Mouse (Mus musculus): ENCODE data around the gene Cdk5rap3. TPM values are rescaled to one million over a fixed set of nuclear protein-coding genes. Genes with fewer than 3 reads are reported as not detected.
A peak's percentile ranks its signal among the peaks of the same experiment; 100 is the strongest.

Cdk5rap3 gene
- total RNA-seq, 2 experiments from 2014 or later, result 34.6 to 35.6 TPM

- DNase-seq, result no peak
Observed at GRCm38 (mm10) chr11:96933562-96934276, 17.4 kb upstream of the Cdk5rap3 start.

- DNase-seq, result peak; percentile 40
Observed at GRCm38 (mm10) chr11:96931327-96932062, 15.2 kb upstream of the Cdk5rap3 start.

DNA sequence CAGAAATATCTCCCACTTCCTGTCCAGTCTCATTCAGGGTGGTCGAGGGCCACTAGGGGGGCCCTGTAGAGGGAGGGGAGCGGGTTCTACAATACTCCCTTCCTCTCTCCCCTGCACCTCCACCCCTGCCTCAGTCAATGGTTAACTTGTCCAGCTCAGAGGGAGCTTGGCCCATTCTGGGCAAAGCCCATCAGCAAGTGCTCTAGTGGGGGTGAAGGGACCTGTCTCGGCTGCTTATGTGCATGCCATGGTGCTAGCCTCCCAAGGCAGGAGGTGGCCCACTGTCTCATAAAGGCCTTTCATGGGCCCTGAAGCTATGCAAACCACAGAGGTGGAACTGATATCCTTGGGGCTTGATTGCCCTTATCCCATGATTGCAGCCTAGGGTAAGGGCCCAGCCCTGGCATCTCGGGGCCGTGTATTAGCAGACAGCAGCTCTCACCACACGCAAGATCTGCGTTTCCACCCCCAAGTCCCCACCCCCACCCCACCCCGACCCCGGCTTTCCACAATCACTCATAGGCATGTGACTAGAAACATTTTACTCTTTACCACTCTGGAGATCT, 13.6 kb upstream of the Cdk5rap3 start:
- DNase-seq, result no peak

DNA sequence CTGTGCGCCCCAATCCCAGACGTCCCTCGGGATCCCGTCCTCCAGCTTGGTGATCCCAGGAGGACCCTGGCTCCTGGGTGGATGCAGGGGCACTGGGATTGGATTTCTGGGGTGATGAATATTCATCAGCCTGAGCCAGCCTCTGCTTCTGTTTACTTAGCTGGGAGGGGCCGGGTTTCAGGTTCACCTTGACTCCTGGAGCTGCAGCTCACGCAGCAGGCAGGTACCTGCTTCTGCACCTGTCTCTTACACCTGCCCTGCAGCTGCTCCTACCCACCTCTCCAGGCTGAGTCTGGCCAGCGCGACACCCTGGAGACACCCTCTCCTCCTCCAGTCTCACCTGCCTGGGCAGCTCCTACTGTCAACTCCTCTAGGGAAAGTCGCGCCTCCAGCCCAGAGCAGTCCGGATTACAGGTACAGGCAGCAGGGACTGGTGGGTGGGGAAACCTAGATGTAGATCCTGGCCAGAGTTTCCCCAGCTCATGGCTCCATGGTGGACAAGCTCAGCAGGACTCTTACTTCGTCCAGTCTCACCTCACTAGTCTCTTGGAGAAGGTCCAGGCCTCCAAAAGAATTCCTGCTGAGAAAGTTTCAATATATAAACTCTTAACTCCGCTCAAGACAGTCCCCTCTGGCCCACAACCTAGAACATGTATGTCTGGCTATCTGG, 12.9 kb upstream of the Cdk5rap3 start:
- no peak for DNase-seq

DNA sequence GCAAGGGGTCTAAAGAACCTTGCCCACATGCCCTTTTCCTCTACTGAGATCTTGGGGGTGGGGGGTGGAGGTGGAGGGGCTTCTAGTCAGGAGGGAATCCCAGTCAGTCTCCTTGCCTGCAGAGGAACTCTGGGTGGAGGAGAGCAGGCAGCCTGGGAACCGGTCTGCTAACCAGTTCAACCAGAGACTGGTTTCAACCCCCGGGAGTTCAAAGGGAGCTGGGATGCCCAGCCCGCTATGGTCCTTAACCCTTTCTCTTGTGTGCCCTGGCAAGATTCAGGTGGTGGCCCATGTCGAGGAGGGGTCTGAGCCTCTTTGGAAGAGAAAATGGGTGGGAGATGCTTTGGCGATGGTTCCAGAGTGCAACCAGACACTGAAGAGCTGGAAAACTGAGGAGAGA, 12.4 kb upstream of the Cdk5rap3 start:
- DNase-seq, result no peak

DNA sequence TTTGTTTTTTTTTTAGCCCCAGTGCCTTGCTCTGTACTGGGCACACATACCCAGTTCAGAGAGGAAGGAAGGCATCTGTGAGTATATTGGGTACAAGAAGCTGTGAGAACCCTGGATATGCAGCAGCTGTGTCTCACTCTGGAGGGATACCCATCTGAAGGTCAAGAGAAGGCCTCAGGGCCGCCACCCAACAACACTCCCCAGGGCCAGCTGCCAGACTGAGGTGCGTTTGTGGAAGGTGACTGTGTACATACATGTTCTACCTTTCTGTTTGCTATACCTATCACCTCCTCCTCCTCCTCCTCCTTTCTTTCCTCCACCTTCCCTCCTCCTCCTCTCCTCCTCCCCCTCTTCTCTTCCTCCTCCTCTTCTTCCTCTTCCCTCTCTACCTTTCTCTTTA, 11.8 kb upstream of the Cdk5rap3 start, which contains the start of gene Prr15l:
Gene Prr15l (plus strand): TSS at position 17 of the 400 bp plus-strand sequence.
- no peak for DNase-seq

GRCm38 (mm10) chr11:96926587-96926986, 10.3 kb upstream of the Cdk5rap3 start:
- no peak for DNase-seq

DNA sequence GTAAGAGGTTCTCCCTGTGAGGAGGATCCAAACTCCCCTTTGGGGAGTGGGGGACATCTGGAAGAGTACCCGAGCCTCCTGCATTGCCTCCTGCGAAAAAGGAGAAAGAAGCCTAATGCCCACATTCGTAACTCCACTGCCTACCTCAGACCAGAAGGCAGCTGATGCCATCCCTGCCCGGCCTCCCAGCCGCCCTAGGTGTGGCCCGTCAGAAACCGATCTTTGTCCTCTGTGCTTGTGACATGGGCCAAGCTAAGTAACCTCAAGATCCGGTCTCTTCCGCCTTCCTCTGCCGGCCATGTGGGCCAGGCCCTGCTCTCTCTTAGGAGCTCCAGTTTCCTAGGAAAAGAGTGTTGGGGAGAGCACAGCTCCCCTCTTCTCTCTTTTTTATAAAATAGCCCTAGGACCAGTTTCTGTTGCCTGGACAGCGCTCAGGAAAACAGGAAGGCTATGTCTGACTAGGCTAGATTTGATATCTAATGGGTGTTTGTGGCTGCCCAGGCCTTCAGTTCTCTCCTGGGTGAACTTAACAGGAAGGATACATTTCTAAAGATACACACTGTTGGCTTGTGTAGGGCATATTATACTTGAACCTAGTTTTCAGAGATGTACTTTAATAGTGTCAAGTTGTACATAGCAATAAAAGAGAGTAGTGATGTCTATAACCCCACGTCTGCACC, 9.3 kb upstream of the Cdk5rap3 start:
- DNase-seq, result no peak

DNA sequence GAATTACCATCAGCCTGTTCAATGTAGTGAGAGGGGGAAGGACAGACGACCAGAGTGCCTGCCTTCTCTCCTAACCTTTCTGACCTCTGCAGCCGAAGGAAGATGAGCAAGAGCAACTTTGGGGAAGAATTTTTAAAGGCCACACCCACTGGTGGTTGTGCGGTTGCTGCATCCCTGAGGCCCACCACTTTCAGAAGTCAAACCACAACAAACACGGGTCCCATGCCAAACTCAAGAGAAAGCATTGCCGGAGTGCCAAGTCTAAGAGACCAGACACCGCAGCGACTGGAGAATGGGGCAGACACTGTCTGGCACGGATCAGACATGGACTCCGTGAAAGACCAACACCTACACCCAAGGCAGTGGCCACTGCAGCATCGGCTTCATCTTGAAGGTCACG, 8.6 kb upstream of the Cdk5rap3 start:
- no peak for DNase-seq

DNA sequence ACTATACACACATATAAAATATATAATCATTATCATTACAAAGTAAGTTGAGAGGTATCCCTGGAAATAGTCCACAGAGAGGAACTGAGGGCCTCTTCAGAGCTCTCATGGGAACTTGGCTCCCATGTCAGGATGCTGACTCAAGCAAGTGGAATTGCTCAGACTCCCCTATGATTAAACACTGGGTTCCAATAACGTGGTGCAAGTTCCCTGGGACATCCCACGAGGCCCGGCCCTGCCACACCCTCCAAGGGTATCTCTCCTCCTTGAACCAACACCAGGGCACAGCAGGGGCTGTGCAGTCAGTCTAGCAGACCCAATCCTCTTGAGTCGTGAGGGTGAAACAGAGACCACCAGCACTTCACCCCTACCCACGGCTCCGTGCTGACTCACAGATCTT, 2.7 kb upstream of the Cdk5rap3 start:
- no peak for DNase-seq

GRCm38 (mm10) chr11:96917415-96917814, 1.1 kb upstream of the Cdk5rap3 start:
- no peak for DNase-seq

DNA sequence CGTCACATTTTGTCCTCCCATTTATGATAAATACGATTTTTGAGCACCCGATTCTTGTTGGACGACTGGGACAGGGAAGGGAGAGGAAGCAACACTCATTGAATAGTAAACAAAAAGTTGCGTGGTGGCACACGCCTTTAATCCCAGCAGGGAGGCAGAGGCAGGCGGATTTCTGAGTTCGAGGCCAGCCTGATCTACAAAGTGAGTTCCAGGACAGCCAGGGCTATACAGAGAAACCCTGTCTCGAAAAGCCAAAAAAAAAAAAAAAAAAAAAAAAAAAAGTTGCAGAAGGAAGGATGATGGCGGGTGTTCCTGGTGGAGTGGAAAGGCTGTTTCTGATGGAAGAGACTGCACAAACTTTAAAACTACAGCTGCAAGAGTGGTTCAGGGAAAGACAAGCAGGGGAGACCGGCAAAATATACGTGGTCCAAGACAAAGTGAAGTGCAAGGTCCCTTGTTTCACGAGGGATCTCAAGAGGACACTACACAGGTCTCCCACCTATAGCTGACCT, 645 bp upstream of the Cdk5rap3 start:
- no peak for DNase-seq

GRCm38 (mm10) chr11:96912682-96913081, 3.6 kb downstream of the Cdk5rap3 start:
- DNase-seq, result no peak

GRCm38 (mm10) chr11:96910003-96910402, 6.3 kb downstream of the Cdk5rap3 start:
- DNase-seq, result peak; percentile 90

GRCm38 (mm10) chr11:96908594-96908993, 7.7 kb downstream of the Cdk5rap3 start:
- no peak for DNase-seq

GRCm38 (mm10) chr11:96906431-96907161, 9.7 kb downstream of the Cdk5rap3 start:
- DNase-seq, result peak; percentile 52

- no peak for DNase-seq
Observed at GRCm38 (mm10) chr11:96902639-96903635, 13.4 kb downstream of the Cdk5rap3 start.

DNA sequence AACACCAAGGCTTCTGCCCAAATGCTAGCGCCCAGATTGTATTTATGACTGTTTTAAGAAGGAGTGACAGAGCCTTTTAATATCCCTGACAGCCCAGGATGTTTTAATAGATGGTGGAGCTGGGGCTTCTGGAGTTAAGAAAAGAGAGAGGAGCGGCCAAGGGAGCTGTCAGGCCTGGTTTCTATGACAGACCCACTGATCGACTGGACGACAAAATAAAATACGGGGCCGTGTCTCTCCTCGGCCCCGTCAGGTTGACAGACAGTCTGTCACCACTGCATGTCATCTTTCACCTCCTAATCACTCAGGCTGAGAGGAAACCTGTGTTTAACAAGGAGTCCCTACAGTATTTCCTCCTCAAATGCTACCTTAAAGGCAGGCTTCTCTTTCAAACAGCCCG, 15.0 kb downstream of the Cdk5rap3 start:
- DNase-seq, result no peak

DNA sequence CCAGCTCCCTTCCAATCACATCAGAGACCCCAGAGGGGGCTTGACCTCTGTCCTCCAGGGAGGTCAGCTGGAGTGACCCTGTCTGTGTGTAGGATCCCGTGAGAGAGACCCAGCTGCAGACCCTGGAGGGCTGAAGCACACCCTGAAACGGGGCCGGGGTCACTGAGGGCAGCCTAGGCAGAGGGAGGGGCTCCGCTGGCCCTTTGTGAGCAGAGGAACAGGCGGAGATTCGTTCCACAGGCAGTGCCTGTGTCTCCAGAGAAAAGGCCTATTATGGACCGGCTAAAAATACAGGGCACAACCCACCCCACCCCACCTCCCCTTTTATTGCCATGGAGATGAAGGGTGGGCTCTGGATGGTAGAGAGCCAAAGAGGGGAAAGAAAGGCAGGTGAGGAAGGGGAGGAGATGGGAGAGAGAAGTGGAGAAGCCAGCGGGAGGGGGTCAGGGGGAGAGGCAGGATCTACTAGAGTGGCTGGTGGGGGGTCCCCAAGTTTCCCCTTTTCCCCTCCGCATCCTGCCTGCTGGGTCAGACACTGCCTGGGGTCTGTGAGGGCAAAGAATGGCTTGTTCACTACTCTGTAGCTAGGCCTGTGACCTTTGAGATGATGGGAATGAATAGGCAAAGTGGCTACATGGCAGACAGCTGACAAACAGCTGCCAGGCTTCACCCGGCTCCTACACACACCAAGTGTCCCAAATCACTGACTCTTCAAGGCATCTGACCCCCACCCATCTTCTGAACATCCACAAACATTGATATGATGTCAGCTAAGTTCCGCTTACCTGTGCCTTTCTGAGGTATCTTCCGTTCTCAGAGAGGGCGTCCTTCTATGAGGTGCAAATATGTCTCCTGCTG, 16.6 kb downstream of the Cdk5rap3 start:
- no peak for DNase-seq
